Mouse (Mus musculus) heart, postnatal 0 days (tissue): ENCODE measurements around the gene 1190005I06Rik.

Source experiments
- CTCF ChIP-seq: IDR thresholded peaks from 2 replicates; pipeline ENCODE4 v1.5.1; 2016; ENCODE audit warnings: antibody characterized with exemption, control low read depth, low read depth
- EP300 ChIP-seq: IDR thresholded peaks from 2 replicates; pipeline ENCODE4 v1.6.1; 2016; ENCODE audit warnings: antibody characterized with exemption, low read depth

- no peak for TF ChIP-seq CTCF
- TF ChIP-seq EP300 = no peak
Measured at GRCm38 (mm10) chr8:120634329-120634839, 13.0 kb downstream of the 1190005I06Rik start.
